Mouse (Mus musculus): ENCODE measurements around the gene Ece2.

Gene Ece2

GRCm38 (mm10) chr16:20690774-20691173 is 61.1 kb downstream of the Ece2 start:
- no peak for DNase-seq (ENCODE audit: low read depth)

- no peak for DNase-seq (ENCODE audit: low read depth)
These were observed 62.0 kb downstream of the Ece2 start for GRCm38 (mm10) chr16:20691617-20692016.

- no peak for DNase-seq (ENCODE audit: low read depth)
These were observed 62.8 kb downstream of the Ece2 start for GRCm38 (mm10) chr16:20692241-20692965.

GRCm38 (mm10) chr16:20693111-20693701 is 63.6 kb downstream of the Ece2 start, which contains the start of gene Fam131a:
Fam131a (plus strand) TSS chr16:20693241.
- no peak for DNase-seq (ENCODE audit: low read depth)

GRCm38 (mm10) chr16:20694781-20695180 is 65.2 kb downstream of the Ece2 start:
- DNase-seq (ENCODE audit: low read depth): no peak

GRCm38 (mm10) chr16:20695622-20696323 is 66.1 kb downstream of the Ece2 start:
- no peak for DNase-seq (ENCODE audit: low read depth)

Measured in 416B (cell line).